Mouse (Mus musculus) brain, embryonic 14.5 days (tissue): ENCODE results near the gene Ube2i. TPM values are rescaled to one million over a fixed set of nuclear protein-coding genes. Genes with fewer than 3 reads are reported as not detected.

Source experiments
- DNase-seq: peaks from one replicate; pipeline ENCODE4 v3.0.0-alpha.2; 2011; ENCODE audit warnings: low read depth
- CTCF ChIP-seq: fragments of 200-500 bp; IDR thresholded peaks from 2 replicates; pipeline ENCODE4 v1.5.1; 2012; ENCODE audit warnings: inconsistent platforms, mild to moderate bottlenecking, moderate library complexity, borderline replicate concordance; ENCODE audit not compliant: insufficient read depth, insufficient read length; ENCODE audit errors: extremely low read depth
- POLR2A ChIP-seq: fragments of 200-500 bp; IDR thresholded peaks from 2 replicates; pipeline ENCODE4 v1.6.1; 2012; ENCODE audit warnings: mild to moderate bottlenecking, inconsistent platforms, borderline replicate concordance; ENCODE audit not compliant: poor library complexity, insufficient read depth, insufficient read length, severe bottlenecking; ENCODE audit errors: extremely low read depth
- polyA plus RNA-seq: library from polyadenylated mRNA; depleted of rRNA; stranded (reverse); fragments of >200 nt; gene quantifications from 2 replicates; pipeline ENCODE4 v1.2.3, GENCODE M21; 2012; rRNA removed

Gene Ube2i
- polyA plus RNA-seq, 1 experiment: 481 TPM

DNA sequence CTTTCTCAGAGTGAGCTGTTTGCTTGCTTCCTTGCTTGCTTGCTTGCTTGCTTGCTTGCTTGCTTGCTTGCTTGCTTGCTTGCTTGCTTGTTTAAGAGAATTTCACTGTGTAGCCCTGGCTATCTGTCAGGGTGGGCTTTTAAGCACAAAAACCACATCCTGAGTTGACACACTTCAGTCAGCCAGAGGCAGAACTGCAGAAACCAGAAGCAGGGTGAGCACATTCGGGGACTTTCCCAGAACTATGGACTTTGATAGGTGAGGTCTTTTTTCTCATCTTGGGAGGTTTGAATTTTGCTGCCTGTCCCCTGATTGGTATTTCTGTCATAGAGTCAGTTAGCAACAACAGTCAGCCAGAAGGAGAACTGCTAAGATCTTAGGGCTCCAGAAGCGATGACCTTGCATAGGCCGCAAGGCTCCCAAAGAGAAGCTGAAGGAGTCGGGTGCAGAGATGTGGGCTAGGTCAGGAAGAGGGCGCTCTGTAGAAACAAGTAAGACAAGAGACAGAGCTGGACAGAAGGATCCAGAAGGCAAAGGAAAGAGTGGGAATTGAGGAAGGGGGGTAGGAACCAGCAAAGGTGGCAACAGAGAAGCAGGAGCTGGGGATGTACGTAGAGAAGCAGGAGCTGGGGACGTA is 49.7 kb downstream of the Ube2i start:
- no peak for DNase-seq
- TF ChIP-seq CTCF (no peak), POLR2A (no peak)

DNA sequence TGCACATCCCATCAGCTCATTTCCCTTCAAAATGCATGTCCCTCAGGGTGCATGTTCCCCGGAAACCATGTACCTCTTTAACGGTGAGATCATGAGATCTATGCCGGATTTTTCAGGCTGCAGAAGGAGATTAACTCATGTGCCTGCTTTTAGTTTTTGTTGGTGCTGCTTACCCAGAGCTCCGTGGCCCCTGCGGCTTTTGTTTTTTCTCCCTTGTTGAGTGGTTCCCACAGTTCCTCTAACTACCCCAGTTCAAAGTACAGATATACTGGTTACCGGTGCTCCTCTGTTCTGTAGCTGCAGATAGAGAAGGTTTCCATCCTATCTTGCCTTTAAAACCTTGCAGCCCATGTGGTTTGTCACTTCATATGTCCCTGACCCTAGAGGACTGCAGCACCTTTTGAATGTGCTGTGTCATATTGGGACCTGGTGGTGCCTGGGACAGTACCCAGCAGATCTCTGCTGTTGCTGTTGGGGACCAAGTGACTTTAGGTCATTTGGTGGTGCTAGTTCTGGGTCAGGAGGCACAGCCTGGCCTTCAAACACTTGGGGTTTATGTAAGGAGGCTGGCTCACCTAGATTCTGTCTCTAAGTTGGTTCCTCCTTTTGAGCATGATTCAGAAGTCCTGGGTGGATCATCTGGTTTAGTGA is 51.3 kb downstream of the Ube2i start:
- DNase-seq: no peak
- TF ChIP-seq CTCF (no peak), POLR2A (no peak)

DNA sequence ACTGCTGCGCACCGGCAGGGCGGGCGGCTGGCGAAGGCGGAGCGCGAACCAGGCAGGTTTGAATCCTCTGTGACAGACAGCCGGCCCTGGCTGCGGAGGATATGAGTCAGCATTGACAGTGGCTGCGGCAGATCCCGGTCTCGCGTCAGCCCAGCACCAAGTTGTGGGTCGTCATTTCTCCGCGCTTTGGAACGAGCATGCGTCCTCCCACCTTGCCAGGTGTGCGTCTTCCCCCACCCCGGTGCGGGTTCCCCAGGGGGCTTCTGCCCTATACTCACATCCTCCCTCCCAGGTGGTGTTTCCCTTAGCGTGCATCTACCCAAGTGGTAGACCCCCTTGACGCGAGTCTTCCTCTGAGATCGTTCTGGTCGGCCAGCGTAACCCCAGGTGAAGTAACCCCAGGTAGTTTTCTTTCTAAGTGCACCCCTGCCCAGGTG is 51.9 kb downstream of the Ube2i start:
- peak; percentile 6 for DNase-seq

DNA sequence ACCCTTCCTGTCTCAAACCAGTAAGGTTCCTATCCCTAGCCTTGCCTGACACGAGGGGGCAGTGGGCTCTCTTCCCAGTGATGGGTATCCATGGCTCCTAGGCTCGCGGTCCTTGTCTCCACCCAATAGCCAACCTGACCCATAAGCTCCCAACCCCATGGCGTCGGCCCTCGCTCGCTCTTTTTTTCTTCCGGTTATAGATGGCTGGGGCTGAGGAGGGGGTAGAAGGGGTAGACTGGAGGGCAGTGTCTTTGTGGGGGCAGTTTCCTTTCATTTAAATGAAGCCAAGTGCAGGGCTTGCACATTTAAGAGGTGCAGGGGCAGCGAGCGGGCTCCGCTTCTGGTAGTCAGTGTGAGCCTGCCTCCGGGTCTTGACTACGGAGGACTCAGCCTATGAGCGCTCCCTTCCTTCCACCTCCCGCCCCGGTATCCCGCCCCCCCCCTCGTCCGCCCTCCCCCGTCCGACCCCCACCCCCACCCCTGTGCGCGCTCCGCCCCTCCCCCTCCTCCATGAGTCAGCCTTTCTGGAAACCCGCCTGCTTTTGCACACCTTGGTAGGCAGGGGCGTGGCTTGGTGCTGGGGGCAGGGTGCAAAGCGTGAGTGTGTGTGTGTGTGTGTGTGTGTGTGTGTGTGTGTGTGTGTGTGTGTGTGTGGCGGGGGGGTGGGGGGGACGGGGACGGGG is 52.5 kb downstream of the Ube2i start:
- peak; percentile 62 for DNase-seq
- TF ChIP-seq POLR2A (no peak), CTCF (no peak)

DNA sequence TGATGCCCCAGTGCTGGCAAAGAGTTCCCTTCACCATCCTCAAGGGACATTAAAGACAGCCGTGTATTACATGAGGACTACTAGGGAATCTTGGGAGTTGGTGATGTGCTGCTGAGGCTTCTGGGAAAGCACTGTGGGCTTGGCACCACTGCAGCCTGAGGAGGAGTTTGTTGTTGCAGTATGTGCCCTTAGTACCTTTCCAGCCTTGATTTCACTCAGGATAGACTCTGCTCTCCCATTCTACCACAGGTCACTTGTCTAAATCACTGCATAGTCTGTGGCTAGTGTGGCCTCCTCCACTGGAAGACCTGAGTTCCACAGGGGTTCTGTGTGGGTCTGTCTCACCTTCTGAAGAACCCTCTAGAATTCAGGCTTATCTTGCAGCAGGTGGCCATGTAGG is 53.7 kb downstream of the Ube2i start:
- TF ChIP-seq POLR2A: no peak
- no peak for TF ChIP-seq CTCF
- no peak for DNase-seq

DNA sequence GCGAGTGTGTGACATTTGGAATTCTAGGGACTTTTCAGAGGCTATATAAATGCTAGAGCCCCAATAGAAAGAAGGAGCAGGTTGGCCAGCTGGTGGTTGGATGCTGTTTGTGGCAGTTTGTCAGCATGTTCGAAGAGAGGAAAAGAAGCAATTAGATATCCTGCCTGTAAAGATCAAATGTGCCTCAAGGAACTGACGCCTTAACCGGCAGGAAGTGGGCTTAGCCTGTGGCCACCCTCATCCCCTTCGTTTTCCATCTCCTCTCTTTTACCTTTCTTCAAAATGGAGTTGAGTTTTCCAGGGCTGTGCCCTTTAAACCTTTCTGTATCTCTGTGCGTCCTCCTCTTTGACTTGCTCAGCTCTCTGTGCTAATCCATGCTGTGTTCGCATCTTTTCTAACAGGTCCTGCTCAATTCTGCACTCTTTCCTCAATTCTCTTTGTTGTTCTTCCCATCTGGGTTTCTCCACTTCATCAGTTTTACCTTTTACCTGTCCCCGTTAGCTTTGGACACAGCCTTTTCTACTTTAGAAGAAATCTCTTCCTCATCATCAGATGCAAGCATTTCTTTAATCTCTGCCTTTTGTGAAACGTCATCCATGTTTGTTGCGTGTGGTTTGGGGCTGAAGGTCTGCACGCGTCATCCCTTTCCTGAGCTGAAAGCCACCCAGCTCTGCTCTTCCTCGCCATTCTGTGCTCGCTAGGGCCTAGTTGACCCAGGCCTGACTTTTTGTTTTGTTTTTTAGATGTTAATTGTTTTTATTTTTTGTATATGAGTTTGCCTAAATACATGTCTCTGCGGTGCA is 54.7 kb downstream of the Ube2i start:
- TF ChIP-seq CTCF (no peak), POLR2A (no peak)

DNA sequence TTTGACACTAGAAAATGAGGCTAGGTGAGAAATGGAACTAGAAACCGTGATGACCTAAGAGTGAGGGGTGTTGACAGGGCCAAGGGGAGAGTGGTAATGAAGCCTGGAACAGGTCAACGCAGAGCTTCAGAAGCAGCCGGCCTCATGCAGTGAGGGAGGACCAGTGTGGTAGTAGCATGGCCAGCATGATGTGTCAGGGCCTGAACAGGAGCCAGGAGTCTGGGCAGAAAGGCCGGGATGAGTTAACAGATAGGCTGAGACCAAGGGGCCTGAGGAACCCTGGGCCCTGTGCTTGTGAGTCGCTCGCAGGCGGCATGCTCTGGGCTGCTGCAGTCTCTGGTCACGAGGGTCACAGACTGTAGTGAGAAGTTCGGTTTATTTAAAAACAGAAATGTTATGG is 55.5 kb downstream of the Ube2i start:
- no peak for DNase-seq
- no peak for TF ChIP-seq CTCF
- no peak for TF ChIP-seq POLR2A

More for the DNA sequence above, 54.7 kb downstream of the Ube2i start:
- DNase-seq: no peak

DNA sequence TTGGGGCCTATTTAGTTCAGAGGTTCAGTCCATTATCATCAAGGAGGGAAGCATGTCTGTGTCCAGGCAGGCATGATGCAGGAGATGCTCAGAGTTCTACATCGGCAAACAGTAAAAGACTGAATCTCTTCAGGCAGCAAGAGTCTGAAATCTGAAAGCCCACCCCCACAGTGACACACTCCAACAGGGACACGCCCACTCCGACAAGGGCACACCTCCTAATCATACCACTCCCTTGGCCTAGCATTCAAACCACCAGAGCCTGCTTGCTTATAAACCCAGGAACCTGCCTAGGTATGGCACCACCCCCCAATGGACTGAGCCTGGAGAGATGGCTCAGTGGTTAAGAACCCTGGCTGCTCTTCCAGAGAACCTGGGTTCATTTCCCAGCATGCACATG is 59.0 kb downstream of the Ube2i start:
- DNase-seq: no peak
- no peak for TF ChIP-seq CTCF
- TF ChIP-seq POLR2A: no peak

Other genes with a start within 250 kb of the Ube2i start
- gene Tmem204, start 191.0 kb downstream of the Ube2i start, polyA plus RNA-seq: 9.6 and 10.5 TPM in 2 replicates
- gene Telo2, start 158.7 kb downstream of the Ube2i start, polyA plus RNA-seq: 40.9 and 41.6 TPM in 2 replicates
- 0.07 TPM in 1 of 2 replicates, not detected in the other for gene Ptx4, start 153.9 kb downstream of the Ube2i start, polyA plus RNA-seq
- 41.4 and 45.7 TPM in 2 replicates for gene Clcn7, start 141.2 kb downstream of the Ube2i start, polyA plus RNA-seq
- not detected in 2 replicates for gene Ccdc154, start 112.2 kb downstream of the Ube2i start, polyA plus RNA-seq
- gene Gm38655, start 99.2 kb downstream of the Ube2i start, polyA plus RNA-seq: not detected in 2 replicates
- 22.3 and 29.5 TPM in 2 replicates for gene BC003965, start 90.1 kb downstream of the Ube2i start, polyA plus RNA-seq
- gene Unkl, start 86.2 kb downstream of the Ube2i start, polyA plus RNA-seq: 22.3 and 24.1 TPM in 2 replicates
- 75.1 and 108 TPM in 2 replicates for gene Gnptg, start 34.5 kb downstream of the Ube2i start, polyA plus RNA-seq
- 40.8 and 54.0 TPM in 2 replicates for gene Tsr3, start 34.5 kb downstream of the Ube2i start, polyA plus RNA-seq
- gene Baiap3, start 18.3 kb downstream of the Ube2i start, polyA plus RNA-seq: 15.6 and 16.6 TPM in 2 replicates
- gene Prss34, start 23.8 kb upstream of the Ube2i start, polyA plus RNA-seq: 0.08 and 0.19 TPM in 2 replicates
- not detected in 2 replicates for gene Prss28, start 34.0 kb upstream of the Ube2i start, polyA plus RNA-seq
- gene Prss29, start 44.0 kb upstream of the Ube2i start, polyA plus RNA-seq: not detected in 2 replicates
- 0.06 TPM in 1 of 2 replicates, not detected in the other for gene Tpsab1, start 70.9 kb upstream of the Ube2i start, polyA plus RNA-seq
- 0.62 and 2.5 TPM in 2 replicates for gene Tpsb2, start 91.7 kb upstream of the Ube2i start, polyA plus RNA-seq
- 0.45 and 0.72 TPM in 2 replicates for gene Tpsg1, start 94.7 kb upstream of the Ube2i start, polyA plus RNA-seq
- 90.4 and 118 TPM in 2 replicates for gene Cacna1h, start 159.2 kb upstream of the Ube2i start, polyA plus RNA-seq
- 1.1 and 1.4 TPM in 2 replicates for gene Tekt4, start 180.0 kb upstream of the Ube2i start, polyA plus RNA-seq
- 0.22 and 0.25 TPM in 2 replicates for gene Sstr5, start 222.7 kb upstream of the Ube2i start, polyA plus RNA-seq